Mouse (Mus musculus) liver, postnatal 0 days (tissue): Measurements from ENCODE around the gene Irf7. TPM values are rescaled to one million over a fixed set of nuclear protein-coding genes. Genes with fewer than 3 reads are reported as not detected.

Source experiments
- ATAC-seq: fragments of 200-750 bp; cut with Nextera tagmentation; 2 replicates; pipeline ENCODE4 v1.8.0; 2017; ENCODE audit warnings: mild to moderate bottlenecking, moderate library complexity
- DNase-seq: peaks from one replicate; pipeline ENCODE4 v3.0.0-alpha.2; 2016
- H3K27ac ChIP-seq: fragments of 300-500 bp; sonication (generic); 2 replicates; pipeline ENCODE4 v1.5.1; 2014; ENCODE audit warnings: antibody characterized with exemption, moderate library complexity, mild to moderate bottlenecking, low read depth
- H3K27me3 ChIP-seq: fragments of 300-500 bp; sonication (generic); 2 replicates; pipeline ENCODE4 v1.6.1; 2014; ENCODE audit warnings: low read length, control low read depth, mixed read lengths; ENCODE audit not compliant: insufficient read depth
- H3K36me3 ChIP-seq: fragments of 300-500 bp; sonication (generic); replicated peaks from 2 replicates; pipeline ENCODE4 v1.6.1; 2014; ENCODE audit warnings: mild to moderate bottlenecking, control low read depth, low read length, moderate library complexity, mixed read lengths; ENCODE audit not compliant: insufficient read depth
- H3K4me1 ChIP-seq: fragments of 300-500 bp; sonication (generic); 2 replicates; pipeline ENCODE4 v1.6.1; 2014; ENCODE audit warnings: antibody characterized with exemption, mild to moderate bottlenecking, control low read depth; ENCODE audit not compliant: insufficient read depth
- H3K4me2 ChIP-seq: fragments of 300-500 bp; sonication (generic); 2 replicates; pipeline ENCODE4 v1.6.1; 2014; ENCODE audit warnings: low read depth, mild to moderate bottlenecking, low read length, moderate library complexity, mixed read lengths
- H3K4me3 ChIP-seq: fragments of 300-500 bp; sonication (generic); 2 replicates; pipeline ENCODE4 v1.5.1; 2014; ENCODE audit warnings: low read depth, low read length
- H3K9ac ChIP-seq: fragments of 300-500 bp; sonication (generic); replicated peaks from 2 replicates; pipeline ENCODE4 v1.6.1; 2014; ENCODE audit warnings: mild to moderate bottlenecking, moderate library complexity
- H3K9me3 ChIP-seq: fragments of 300-500 bp; sonication (generic); 2 replicates; pipeline ENCODE4 v1.6.1; 2016; ENCODE audit warnings: mild to moderate bottlenecking, control low read depth, low read length, mixed read lengths
- CTCF ChIP-seq: sonication (generic); IDR thresholded peaks from 2 replicates; pipeline ENCODE4 v1.5.1; 2016; ENCODE audit warnings: antibody characterized with exemption, low read depth
- EP300 ChIP-seq: IDR thresholded peaks from 2 replicates; pipeline ENCODE4 v1.6.1; 2016; ENCODE audit warnings: antibody characterized with exemption, low read depth, mild to moderate bottlenecking
- WGBS: fragments of 180-500 bp; shearing (Covaris S2); extraction: QIAGEN DNeasy Blood & Tissue Kit; methylation state at CpG from one replicate; pipeline ENCODE4 v1.1.7; 2014; ENCODE audit not compliant: insufficient replicate concordance; 5-methylcytosine and 5-hydroxymethylcytosine counted together
- polyA plus RNA-seq: library from polyadenylated mRNA; unstranded; fragments of >200 nt; fragmentation: Nextera tagmentation; extraction: Ambion mirVana; gene quantifications from 2 replicates; pipeline ENCODE4 v1.2.1, GENCODE M21; 2015

The Irf7 gene
- polyA plus RNA-seq, 1 experiment from 2014 or later: 22.9 TPM

DNA sequence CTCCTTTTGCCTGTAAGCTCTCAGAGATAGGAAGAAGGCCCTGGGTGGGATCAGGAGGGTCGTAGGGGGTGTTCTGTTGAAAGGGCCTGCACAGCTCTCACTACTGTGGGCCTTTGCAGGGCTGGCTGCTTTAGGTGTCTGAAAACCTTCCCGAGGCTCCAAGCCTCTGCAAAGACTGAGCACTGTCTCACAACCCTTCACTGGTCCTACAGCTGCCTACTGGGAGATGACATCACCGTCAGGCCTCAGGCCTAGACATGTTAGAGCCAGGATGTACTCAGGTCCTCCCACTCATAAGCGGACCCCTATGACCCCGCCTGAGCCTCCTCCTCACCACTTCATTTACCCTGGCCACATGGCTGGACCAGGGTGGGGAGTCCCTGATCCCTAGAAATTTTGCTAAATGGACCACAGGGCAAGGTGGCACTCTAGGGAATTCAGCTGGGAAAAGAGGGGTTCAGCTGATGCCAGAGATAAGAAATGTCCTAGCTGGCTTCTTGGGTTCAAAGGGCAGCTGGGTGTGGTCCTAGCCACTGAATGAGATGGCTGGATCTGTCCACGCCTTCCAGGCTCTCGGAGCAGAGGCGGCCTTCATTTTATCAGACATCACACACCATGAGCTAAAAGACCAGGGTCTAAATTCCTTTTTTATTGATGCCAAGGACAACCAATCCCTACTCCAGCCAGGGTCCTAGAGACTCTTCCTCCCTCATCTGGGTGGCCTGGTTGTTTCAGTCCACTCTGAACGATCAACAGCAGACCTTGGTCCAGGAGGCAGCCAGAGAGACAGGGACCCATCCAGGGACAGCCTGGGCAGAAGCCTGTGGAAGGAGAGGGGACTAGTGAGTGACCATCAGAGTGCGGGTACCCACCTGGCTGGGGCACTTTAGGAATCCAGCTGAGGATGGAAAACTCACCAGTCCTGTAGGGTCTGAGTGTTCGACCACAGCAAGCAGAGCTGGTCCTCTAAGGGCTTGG is 11.7 kb upstream of the Irf7 start:
- 0 out of 2 replicates have a peak, but pooled peaks have one; percentile 5 for ATAC-seq
- Histone ChIP-seq H3K4me3 (no peak overlapping the region), H3K4me2 (no peak overlapping the region), H3K9me3 (no peaks in the 10 kb centered on the region), H3K27ac (no peak overlapping the region), H3K9ac (no peak overlapping the region), H3K4me1 (peaks cover 8% of the 10 kb centered on the region; the same call in 1 of the 2 replicates), H3K27me3 (peaks cover 20% of the 10 kb centered on the region), H3K36me3 (no peaks in the 10 kb centered on the region)
- 79% methylated on average over 11 of the region's 11 CpGs for WGBS
- no peak for DNase-seq
- TF ChIP-seq EP300 (no peak), CTCF (no peak)

DNA sequence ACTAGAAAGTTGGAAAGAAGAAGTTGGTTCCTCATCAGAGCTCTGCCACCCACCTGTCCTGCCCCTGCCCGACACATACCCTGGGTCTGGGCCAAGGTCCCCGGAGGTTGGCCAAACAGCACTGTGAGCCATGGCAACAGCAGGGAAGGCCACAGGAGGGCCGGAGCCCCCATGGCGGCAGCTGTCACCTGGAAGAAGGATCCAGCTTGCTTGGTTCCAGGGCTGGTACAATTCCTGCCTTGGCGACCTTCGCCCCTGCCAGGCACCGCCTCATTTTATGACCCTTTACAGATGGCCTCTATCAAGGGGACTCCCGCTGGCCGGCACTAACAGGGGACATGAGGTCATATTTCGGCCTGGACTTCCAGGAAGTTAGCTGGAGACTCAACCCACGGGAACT is 10.3 kb upstream of the Irf7 start, which contains the start of gene Cdhr5:
Gene Cdhr5, minus strand, starts transcription at position 241 of the 400 bp plus-strand sequence.
- H3K4me3 ChIP-seq: no peak within 1 kb of the TSS
- H3K27ac ChIP-seq: no peak within 1 kb of the TSS
- TF ChIP-seq EP300 (no peak), CTCF (no peak)
- H3K27me3 ChIP-seq: peaks cover 20% of the 10 kb centered on the region
- H3K9me3 ChIP-seq: no peaks in the 10 kb centered on the region
- H3K9ac ChIP-seq: no peak within 1 kb of the TSS
- no peak within 1 kb of the TSS for H3K4me2 ChIP-seq
- ATAC-seq (peak; percentile 19; the same call in 1 of the 2 replicates), DNase-seq (no peak)
- 74% methylated on average over 11 of the region's 11 CpGs for WGBS
- no peaks in the 10 kb centered on the region for H3K36me3 ChIP-seq
- peaks cover 8% of the 10 kb centered on the region; the same call in 1 of the 2 replicates for H3K4me1 ChIP-seq

GRCm38 (mm10) chr7:141275356-141275755 is 9.1 kb upstream of the Irf7 start:
- no peak for ATAC-seq
- H3K27me3 ChIP-seq: peaks cover 20% of the 10 kb centered on the region
- no peaks in the 10 kb centered on the region for H3K36me3 ChIP-seq

GRCm38 (mm10) chr7:141270631-141271030 is 4.3 kb upstream of the Irf7 start:
- no peak overlapping the region for H3K27ac ChIP-seq
- peaks cover 6% of the 10 kb centered on the region; the same call in 1 of the 2 replicates for H3K27me3 ChIP-seq
- no peak overlapping the region for H3K4me2 ChIP-seq
- H3K9me3 ChIP-seq: no peaks in the 10 kb centered on the region
- peaks cover 11% of the 10 kb centered on the region for H3K4me1 ChIP-seq
- H3K4me3 ChIP-seq: no peak overlapping the region
- DNase-seq (no peak), ATAC-seq (no peak)
- TF ChIP-seq CTCF: no peak
- TF ChIP-seq EP300: no peak
- no peak overlapping the region for H3K9ac ChIP-seq
- 71% methylated on average over 3 of the region's 3 CpGs for WGBS
- H3K36me3 ChIP-seq: no peaks in the 10 kb centered on the region

More at GRCm38 (mm10) chr7:141275356-141275755, 9.1 kb upstream of the Irf7 start:
- 83% methylated on average over 9 of the region's 9 CpGs for WGBS
- H3K27ac ChIP-seq: no peak overlapping the region
- TF ChIP-seq EP300: no peak
- no peak for TF ChIP-seq CTCF
- no peak overlapping the region for H3K4me2 ChIP-seq
- peaks cover 8% of the 10 kb centered on the region; the same call in 1 of the 2 replicates for H3K4me1 ChIP-seq
- H3K9me3 ChIP-seq: no peaks in the 10 kb centered on the region
- H3K9ac ChIP-seq: no peak overlapping the region
- H3K4me3 ChIP-seq: no peak overlapping the region
- DNase-seq: no peak

GRCm38 (mm10) chr7:141269273-141269545 is 2.9 kb upstream of the Irf7 start:
- H3K4me1 ChIP-seq: peaks cover 25% of the 10 kb centered on the region
- ATAC-seq (no peak), DNase-seq (no peak)
- peak overlapping the region; percentile 80 for H3K27ac ChIP-seq
- peak overlapping the region; percentile 34; the same call in 1 of the 2 replicates for H3K9ac ChIP-seq
- peaks cover 6% of the 10 kb centered on the region; the same call in 1 of the 2 replicates for H3K27me3 ChIP-seq
- 55% methylated on average over 14 of the region's 14 CpGs for WGBS
- no peaks in the 10 kb centered on the region for H3K9me3 ChIP-seq
- H3K4me2 ChIP-seq: peak overlapping the region; percentile 63
- no peak for TF ChIP-seq CTCF
- peak overlapping the region; percentile 26 for H3K4me3 ChIP-seq
- H3K36me3 ChIP-seq: peaks cover 6% of the 10 kb centered on the region

DNA sequence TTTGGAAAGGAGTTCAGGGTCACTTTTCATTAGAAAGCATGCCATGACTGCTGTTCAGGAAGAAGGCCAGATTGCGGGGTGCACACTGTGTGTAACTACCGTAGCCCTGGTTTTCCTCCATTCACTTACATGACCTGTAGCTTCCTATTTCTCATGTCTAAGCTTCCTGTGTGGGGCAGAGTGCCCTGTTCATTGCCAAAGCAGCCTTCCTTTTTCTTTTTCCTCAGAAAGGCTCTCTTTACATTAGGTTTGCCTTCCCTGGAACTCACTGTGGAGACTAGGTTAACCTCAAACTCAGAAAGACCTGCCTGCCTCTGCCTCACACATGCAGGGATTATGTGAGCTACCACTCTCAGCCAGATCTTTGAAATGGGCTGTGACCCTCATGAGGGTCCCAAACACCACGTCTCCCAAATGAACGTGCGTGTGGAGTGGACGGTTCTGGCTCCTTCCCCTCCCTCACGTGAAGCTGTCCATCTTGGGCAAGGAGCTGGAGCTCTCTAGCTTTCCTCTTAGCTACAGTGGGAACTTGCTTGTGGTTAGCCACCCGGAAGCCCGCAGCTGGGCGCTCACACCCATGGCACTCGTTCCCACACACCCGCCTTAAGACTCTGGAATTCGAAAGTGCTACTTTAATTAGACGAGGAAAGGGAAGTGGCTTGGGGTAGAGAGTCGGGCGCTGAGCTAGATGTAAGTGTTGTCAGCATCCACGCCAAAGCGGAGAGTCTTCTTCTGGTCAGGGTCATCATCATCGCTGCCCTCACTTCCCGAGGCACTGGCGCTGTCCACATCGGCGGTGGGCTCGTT is 2.4 kb upstream of the Irf7 start:
- peaks cover 11% of the 10 kb centered on the region for H3K36me3 ChIP-seq
- peak; percentile 39 for DNase-seq
- peaks cover 6% of the 10 kb centered on the region; the same call in 1 of the 2 replicates for H3K27me3 ChIP-seq
- 30% methylated on average over 24 of the region's 24 CpGs for WGBS
- H3K4me3 ChIP-seq: peak overlapping the region; percentile 26
- H3K27ac ChIP-seq: peak overlapping the region; percentile 80
- no peaks in the 10 kb centered on the region for H3K9me3 ChIP-seq
- no peak for TF ChIP-seq EP300
- TF ChIP-seq CTCF: no peak
- peak overlapping the region; percentile 34; the same call in 1 of the 2 replicates for H3K9ac ChIP-seq
- peak overlapping the region; percentile 63 for H3K4me2 ChIP-seq
- peaks cover 29% of the 10 kb centered on the region for H3K4me1 ChIP-seq
- ATAC-seq: no peak
